Mouse (Mus musculus) heart, postnatal 0 days (tissue): ENCODE measurements around the gene Gm49384. TPM values are rescaled to one million over a fixed set of nuclear protein-coding genes. Genes with fewer than 3 reads are reported as not detected.
"Not testable (repeated sequence)": the region's sequence is repeated elsewhere in the genome, so short reads cannot be mapped to it uniquely, and the experiment has no call there.

ENCODE experiments used
- ATAC-seq: fragments of 200-750 bp; cut with Nextera tagmentation; 2 replicates; pipeline ENCODE4 v1.8.0; 2017; ENCODE audit warnings: low read depth, moderate number of reproducible peaks, moderate library complexity; ENCODE audit not compliant: insufficient read depth
- DNase-seq: peaks from one replicate; pipeline ENCODE4 v3.0.0-alpha.2; 2016; ENCODE audit warnings: low spot score
- H3K27ac ChIP-seq: fragments of 300-500 bp; sonication (generic); 2 replicates; pipeline ENCODE4 v1.5.1; 2014; ENCODE audit warnings: low read depth, mild to moderate bottlenecking
- H3K27me3 ChIP-seq: fragments of 300-500 bp; sonication (generic); 2 replicates; pipeline ENCODE4 v1.6.1; 2014; ENCODE audit warnings: low read length, mixed read lengths; ENCODE audit not compliant: control insufficient read depth, insufficient read depth
- H3K36me3 ChIP-seq: fragments of 300-500 bp; sonication (generic); replicated peaks from 2 replicates; pipeline ENCODE4 v1.6.1; 2014; ENCODE audit warnings: low read length, mixed read lengths; ENCODE audit not compliant: control insufficient read depth, insufficient read depth
- H3K4me1 ChIP-seq: fragments of 300-500 bp; sonication (generic); 2 replicates; pipeline ENCODE4 v1.6.1; 2014; ENCODE audit warnings: antibody characterized with exemption; ENCODE audit not compliant: control insufficient read depth, insufficient read depth
- H3K4me2 ChIP-seq: fragments of 300-500 bp; sonication (generic); 2 replicates; pipeline ENCODE4 v1.6.1; 2014; ENCODE audit warnings: low read depth, mild to moderate bottlenecking, low read length, moderate library complexity
- H3K4me3 ChIP-seq: fragments of 300-500 bp; sonication (generic); 2 replicates; pipeline ENCODE4 v1.5.1; 2014; ENCODE audit warnings: low read depth, low read length
- H3K9ac ChIP-seq: fragments of 300-500 bp; sonication (generic); replicated peaks from 2 replicates; pipeline ENCODE4 v1.6.1; 2014; ENCODE audit warnings: low read depth, low read length, mixed read lengths
- H3K9me3 ChIP-seq: fragments of 300-500 bp; sonication (generic); replicated peaks from 2 replicates; pipeline ENCODE4 v1.6.1; 2016; ENCODE audit warnings: low read length; ENCODE audit not compliant: control insufficient read depth
- CTCF ChIP-seq: IDR thresholded peaks from 2 replicates; pipeline ENCODE4 v1.5.1; 2016; ENCODE audit warnings: antibody characterized with exemption, control low read depth, low read depth
- EP300 ChIP-seq: IDR thresholded peaks from 2 replicates; pipeline ENCODE4 v1.6.1; 2016; ENCODE audit warnings: antibody characterized with exemption, low read depth
- WGBS: fragments of 180-500 bp; shearing (Covaris S2); extraction: QIAGEN DNeasy Blood & Tissue Kit; methylation state at CpG from one replicate; pipeline ENCODE4 v1.1.7; 2014; 5-methylcytosine and 5-hydroxymethylcytosine counted together
- polyA plus RNA-seq: library from polyadenylated mRNA; unstranded; fragments of >200 nt; fragmentation: Nextera tagmentation; extraction: Ambion mirVana; gene quantifications from 2 replicates; pipeline ENCODE4 v1.2.1, GENCODE M21; 2015
- total RNA-seq: library from RNA; depleted of rRNA; stranded (reverse); fragments of >200 nt; gene quantifications from 2 replicates; pipeline ENCODE4 v1.2.3, GENCODE M21; 2014; ENCODE audit warnings: low replicate concordance

The Gm49384 gene
- total and polyA plus RNA-seq, 2 experiments from 2014 or later, result 5.5 to 7.1 TPM

DNA sequence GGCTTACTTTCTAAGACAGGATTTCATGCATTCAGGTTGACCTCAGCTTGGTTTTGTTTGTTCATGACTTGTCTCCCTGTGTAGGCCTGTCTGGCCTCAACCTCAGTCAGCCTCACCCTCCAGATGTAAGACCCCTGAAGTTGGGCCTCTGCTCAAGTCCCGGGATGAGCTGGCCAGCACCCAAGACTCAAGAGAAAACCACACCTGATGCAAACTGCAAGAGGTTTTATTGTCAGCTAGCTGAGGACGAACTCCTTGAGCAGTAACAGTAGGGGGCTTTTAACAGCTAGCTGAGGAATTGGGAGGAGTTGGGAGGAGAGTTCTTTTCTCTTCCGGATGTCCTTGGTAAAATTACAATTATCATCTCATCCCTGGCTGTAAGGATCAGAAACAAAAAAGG is 26.5 kb downstream of the Gm49384 start:
- no peaks in the 10 kb centered on the region; the same call in 1 of the 2 replicates for H3K36me3 ChIP-seq
- H3K9me3 ChIP-seq, result no peaks in the 10 kb centered on the region

DNA sequence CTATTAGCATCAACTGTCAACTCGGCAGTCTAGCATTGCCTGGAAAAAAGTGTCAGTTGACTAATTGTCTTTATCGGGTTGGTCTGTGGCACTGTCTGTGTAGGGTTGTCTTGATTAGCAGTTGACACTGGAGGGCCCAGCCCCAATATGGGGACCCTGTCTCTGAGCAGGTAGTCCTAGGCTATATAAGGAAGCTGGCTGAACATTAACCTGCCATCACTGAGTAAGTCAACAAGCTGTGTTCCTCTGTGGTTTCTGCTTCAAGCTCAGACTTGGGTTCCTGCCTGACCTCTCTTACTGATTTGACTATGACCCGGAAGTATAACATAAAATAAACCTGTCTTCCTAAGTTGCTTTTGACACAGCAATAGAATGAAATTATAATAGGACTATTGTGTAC is 28.1 kb downstream of the Gm49384 start:
- Histone ChIP-seq H3K27me3 (no peaks in the 10 kb centered on the region), H3K36me3 (peaks cover 4% of the 10 kb centered on the region; the same call in 1 of the 2 replicates), H3K9me3 (no peaks in the 10 kb centered on the region), H3K27ac (no peak overlapping the region), H3K9ac (no peak overlapping the region), H3K4me2 (no peak overlapping the region), H3K4me3 (no peak overlapping the region), H3K4me1 (no peaks in the 10 kb centered on the region)
- no peak for TF ChIP-seq EP300
- no peak for TF ChIP-seq CTCF
- ATAC-seq (no peak), DNase-seq (no peak)
- 91% methylated on average over 3 of the region's 3 CpGs for WGBS

More for the DNA sequence above, 26.5 kb downstream of the Gm49384 start:
- Histone ChIP-seq H3K27ac (no peak overlapping the region), H3K9ac (no peak overlapping the region), H3K4me3 (no peak overlapping the region), H3K27me3 (no peaks in the 10 kb centered on the region), H3K4me2 (no peak overlapping the region), H3K4me1 (no peaks in the 10 kb centered on the region)
- no peak for DNase-seq
- TF ChIP-seq EP300 (no peak), CTCF (no peak)
- ATAC-seq, result no peak
- WGBS, result 82% methylated on average over 3 of the region's 3 CpGs

DNA sequence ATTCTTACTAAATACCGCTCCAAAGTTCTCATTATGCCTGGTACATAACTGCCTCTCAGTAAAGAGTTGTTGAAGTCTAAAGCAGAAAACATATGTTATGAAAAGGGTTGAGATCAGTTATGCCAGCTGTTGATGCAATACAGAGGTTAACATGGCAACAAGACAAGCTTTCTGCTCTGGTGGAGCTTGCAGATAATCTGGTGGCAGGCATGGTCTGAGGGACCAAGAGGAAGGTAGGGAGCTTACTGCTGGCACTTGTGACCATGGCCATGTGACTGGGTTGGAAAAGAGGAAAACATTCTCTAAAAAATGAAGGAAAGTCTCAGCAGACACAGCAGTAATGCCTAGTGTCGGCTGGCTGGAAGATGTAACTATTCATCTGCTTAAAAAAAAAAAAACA is 32.8 kb downstream of the Gm49384 start:
- WGBS, result 90% methylated on average over 2 of the region's 2 CpGs
- Histone ChIP-seq H3K4me1 (peaks cover 13% of the 10 kb centered on the region; the same call in 1 of the 2 replicates), H3K4me2 (no peak overlapping the region), H3K27me3 (no peaks in the 10 kb centered on the region), H3K36me3 (peaks cover 4% of the 10 kb centered on the region; the same call in 1 of the 2 replicates), H3K9me3 (no peaks in the 10 kb centered on the region), H3K9ac (no peak overlapping the region), H3K4me3 (no peak overlapping the region), H3K27ac (no peak overlapping the region)
- TF ChIP-seq CTCF (no peak), EP300 (no peak)
- no peak for ATAC-seq
- DNase-seq, result no peak

DNA sequence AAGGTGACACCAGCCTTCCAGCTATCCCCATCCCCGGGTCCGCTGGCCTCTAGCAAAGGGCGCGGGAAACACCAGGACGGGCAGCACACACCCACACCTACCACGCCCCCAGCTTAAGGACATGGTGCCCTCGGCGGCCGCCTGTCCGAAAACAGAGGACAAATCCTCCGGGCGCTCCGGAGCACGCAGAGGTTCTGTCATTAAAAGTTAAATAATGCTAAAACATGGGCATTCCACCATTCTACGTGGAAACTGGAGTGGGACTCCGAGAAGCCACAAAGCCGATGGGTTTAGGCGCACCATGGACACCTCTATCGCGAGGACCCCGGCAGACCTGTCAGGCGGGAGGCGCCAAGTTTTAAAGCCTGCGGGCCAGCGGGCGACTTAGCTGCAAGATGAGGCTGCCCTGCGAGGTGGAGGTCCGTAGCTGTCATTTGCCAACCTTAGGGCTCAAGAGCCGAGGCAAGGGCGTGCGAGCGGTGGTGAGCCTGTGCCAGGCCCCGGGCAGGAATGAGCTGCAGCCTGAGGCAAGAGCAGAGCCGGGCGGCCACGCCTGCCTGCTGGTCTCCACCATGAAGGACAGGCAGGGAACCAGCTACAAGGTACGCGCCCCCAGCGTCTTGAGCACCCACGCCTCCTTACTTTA is 35.5 kb downstream of the Gm49384 start, which contains the start of gene Lrr1:
TSS of gene Lrr1 (plus strand) at position 354 of the 646 bp plus-strand sequence.
- DNase-seq, result peak; percentile 76
- Histone ChIP-seq H3K27ac (peak within 1 kb of the TSS; percentile 80), H3K27me3 (no peaks in the 10 kb centered on the region), H3K4me1 (peaks cover 13% of the 10 kb centered on the region; the same call in 1 of the 2 replicates), H3K9ac (peak within 1 kb of the TSS; percentile 69), H3K9me3 (no peaks in the 10 kb centered on the region), H3K4me2 (peak within 1 kb of the TSS; percentile 97), H3K36me3 (peaks cover 4% of the 10 kb centered on the region; the same call in 1 of the 2 replicates), H3K4me3 (peak within 1 kb of the TSS; percentile 80)
- TF ChIP-seq EP300, result peak; percentile 98
- TF ChIP-seq CTCF, result no peak
- WGBS, result under 1% methylated on average over 40 of the region's 40 CpGs
- peak; percentile 95 for ATAC-seq

DNA sequence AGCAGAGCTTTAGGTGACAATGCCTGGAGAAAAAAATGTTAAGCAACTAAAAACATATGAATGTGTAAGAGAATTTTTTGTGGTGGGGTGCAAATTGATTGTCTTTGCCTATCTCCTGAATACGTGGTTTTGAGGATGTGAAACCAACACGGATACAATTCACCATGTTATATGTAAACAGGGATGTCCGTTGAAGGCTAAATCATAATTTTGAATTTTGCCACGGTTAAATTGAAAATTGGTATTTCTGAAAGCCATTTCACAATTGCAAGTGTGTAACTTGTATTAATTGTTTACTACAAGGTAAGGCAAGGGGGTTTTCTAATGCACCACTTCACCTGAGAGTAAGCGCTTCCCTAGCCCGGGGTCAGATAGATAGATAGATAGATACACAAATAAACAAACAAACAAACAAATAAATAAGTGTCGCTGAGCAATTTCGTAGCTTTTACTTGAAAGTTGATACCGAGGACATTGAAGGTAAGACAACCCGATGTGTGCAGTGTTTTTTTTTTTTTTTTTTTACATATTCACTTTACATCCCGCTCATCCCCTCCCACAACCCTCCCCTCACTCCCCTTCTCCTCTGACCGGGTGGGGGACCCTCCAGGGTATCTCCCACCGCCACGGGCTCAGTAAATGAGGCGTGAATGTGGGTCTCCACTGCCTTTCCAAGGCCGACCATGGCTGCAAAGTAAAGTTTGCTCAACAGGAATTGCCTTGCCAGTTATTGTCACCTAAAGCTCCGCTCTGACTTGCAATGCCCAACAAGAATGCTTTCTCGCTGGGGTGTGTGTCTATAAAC is 36.2 kb downstream of the Gm49384 start:
- WGBS, result 9% methylated on average over 18 of the region's 18 CpGs
- ATAC-seq (no peak), DNase-seq (no peak)
- no peaks in the 10 kb centered on the region for H3K27me3 ChIP-seq
- no peaks in the 10 kb centered on the region for H3K9me3 ChIP-seq
- H3K27ac ChIP-seq, result peak overlapping the region; percentile 80
- 0 out of 2 replicates have a peak, but pooled peaks cover 4% of the 10 kb centered on the region for H3K36me3 ChIP-seq
- TF ChIP-seq EP300, result no peak
- TF ChIP-seq CTCF, result no peak
- peak overlapping the region; percentile 97 for H3K4me2 ChIP-seq
- peak overlapping the region; percentile 69 for H3K9ac ChIP-seq
- H3K4me1 ChIP-seq, result peaks cover 13% of the 10 kb centered on the region; the same call in 1 of the 2 replicates
- H3K4me3 ChIP-seq, result peak overlapping the region; percentile 80

DNA sequence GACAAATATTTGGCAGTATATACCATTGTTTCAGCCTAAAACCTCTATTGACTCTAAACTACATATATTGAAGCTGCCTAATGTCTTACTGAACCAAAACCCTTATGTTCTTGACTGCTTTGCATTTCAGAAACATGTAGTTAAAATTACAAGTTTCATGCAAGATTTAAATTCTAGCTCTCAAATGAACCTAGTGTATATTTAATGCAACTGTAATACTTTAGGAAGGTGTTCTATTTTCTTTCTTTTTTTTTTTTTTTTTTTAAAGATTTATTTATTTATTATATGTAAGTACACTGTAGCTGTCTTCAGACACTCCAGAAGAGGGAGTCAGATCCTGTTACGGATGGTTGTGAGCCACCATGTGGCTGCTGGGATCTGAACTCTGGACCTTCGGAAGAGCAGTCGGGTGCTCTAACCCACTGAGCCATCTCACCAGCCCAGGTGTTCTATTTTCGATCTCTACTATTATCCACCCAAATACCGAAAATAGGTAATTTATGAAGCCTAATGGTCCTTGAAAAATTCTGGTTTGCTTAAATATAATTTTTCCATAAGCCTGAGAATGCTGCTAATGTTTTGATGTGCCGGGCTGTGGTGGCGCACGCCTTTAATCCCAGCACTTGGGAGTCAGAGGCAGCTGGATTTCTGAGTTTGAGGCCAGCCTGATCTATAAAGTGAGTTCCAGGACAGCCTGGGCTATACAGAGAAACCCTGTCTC is 37.0 kb downstream of the Gm49384 start:
- not testable (repeated sequence) for DNase-seq

More for the DNA sequence above, 37.0 kb downstream of the Gm49384 start:
- H3K4me3 ChIP-seq, H3K9ac ChIP-seq, H3K36me3 ChIP-seq, H3K27me3 ChIP-seq, H3K27ac ChIP-seq, H3K9me3 ChIP-seq, ATAC-seq, H3K4me2 ChIP-seq: not testable (repeated sequence)
- H3K4me1 ChIP-seq, result peaks cover 13% of the 10 kb centered on the region; the same call in 1 of the 2 replicates
- WGBS, result 66% methylated on average over 8 of the region's 8 CpGs
